Mouse (Mus musculus): Measurements from ENCODE around the gene Cd180. TPM values are rescaled to one million over a fixed set of nuclear protein-coding genes. Genes with fewer than 3 reads are reported as not detected.

The Cd180 gene
- polyA plus RNA-seq, 1 experiment from 2014 or later: 0.15 TPM

GRCm38 (mm10) chr13:102689201-102690090 lies 3.9 kb upstream of the Cd180 start:
- 93% methylated on average over 6 of the region's 6 CpGs for WGBS
- Histone ChIP-seq H3K27ac (no peak overlapping the region), H3K4me1 (peaks cover 11% of the 10 kb centered on the region; the same call in 1 of the 2 replicates), H3K9me3 (replicated peaks) (no peaks in the 10 kb centered on the region), H3K27me3 (ENCODE audit: low read depth, poor library complexity, severe bottlenecking) (no peaks in the 10 kb centered on the region), H3K4me3 (no peak overlapping the region), H3K36me3 (no peaks in the 10 kb centered on the region)
- no peak for DNase-seq (ENCODE audit: low spot score)

GRCm38 (mm10) chr13:102690184-102690583 lies 3.2 kb upstream of the Cd180 start:
- no peak for DNase-seq (ENCODE audit: low spot score)
- 95% methylated on average over 5 of the region's 5 CpGs for WGBS
- Histone ChIP-seq H3K27ac (no peak overlapping the region), H3K9me3 (replicated peaks) (no peaks in the 10 kb centered on the region), H3K36me3 (no peaks in the 10 kb centered on the region), H3K4me3 (no peak overlapping the region), H3K27me3 (ENCODE audit: low read depth, poor library complexity, severe bottlenecking) (no peaks in the 10 kb centered on the region), H3K4me1 (peaks cover 11% of the 10 kb centered on the region; the same call in 1 of the 2 replicates)

GRCm38 (mm10) chr13:102691408-102692150 lies 1.8 kb upstream of the Cd180 start:
- Histone ChIP-seq H3K9me3 (replicated peaks) (no peaks in the 10 kb centered on the region), H3K4me1 (peaks cover 11% of the 10 kb centered on the region; the same call in 1 of the 2 replicates), H3K36me3 (no peaks in the 10 kb centered on the region), H3K27ac (no peak overlapping the region), H3K4me3 (no peak overlapping the region), H3K27me3 (ENCODE audit: low read depth, poor library complexity, severe bottlenecking) (no peaks in the 10 kb centered on the region)
- no peak for DNase-seq (ENCODE audit: low spot score)
- WGBS: 83% methylated on average over 11 of the region's 11 CpGs

DNA sequence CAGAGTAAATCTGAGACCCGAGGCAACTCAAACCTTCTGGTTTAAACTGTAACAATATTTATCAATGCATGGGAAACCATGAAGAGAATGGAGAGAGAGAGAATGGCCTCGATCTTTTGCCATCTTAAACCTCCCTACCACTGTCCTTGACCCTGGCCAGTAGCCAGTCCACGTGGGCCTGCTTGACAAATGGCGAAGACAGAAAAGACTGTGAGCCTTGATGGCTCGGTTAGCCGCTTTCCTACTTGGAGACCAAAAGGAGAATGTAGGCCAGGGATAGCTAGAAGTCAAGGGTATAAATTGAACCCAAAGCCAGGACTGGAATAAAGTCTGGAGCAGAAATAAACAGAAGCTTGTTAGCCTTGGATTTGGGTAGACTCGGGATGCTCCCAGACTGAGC lies 796 bp downstream of the Cd180 start:
- Histone ChIP-seq H3K4me1 (peaks cover 20% of the 10 kb centered on the region), H3K9me3 (replicated peaks) (no peaks in the 10 kb centered on the region), H3K4me3 (no peak overlapping the region), H3K27ac (no peak overlapping the region), H3K27me3 (ENCODE audit: low read depth, poor library complexity, severe bottlenecking) (no peaks in the 10 kb centered on the region), H3K36me3 (no peaks in the 10 kb centered on the region)
- 94% methylated on average over 7 of the region's 7 CpGs for WGBS
- no peak for DNase-seq (ENCODE audit: low spot score)

GRCm38 (mm10) chr13:102695121-102695905 lies 2.0 kb downstream of the Cd180 start:
- H3K4me1 ChIP-seq: peaks cover 24% of the 10 kb centered on the region
- H3K9me3 ChIP-seq (replicated peaks): no peaks in the 10 kb centered on the region
- no peak overlapping the region for H3K4me3 ChIP-seq
- H3K27ac ChIP-seq: no peak overlapping the region
- H3K27me3 ChIP-seq (ENCODE audit: low read depth, poor library complexity, severe bottlenecking): 0 out of 2 replicates have a peak, but pooled peaks cover 3% of the 10 kb centered on the region
- WGBS: 84% methylated on average over 7 of the region's 7 CpGs
- H3K36me3 ChIP-seq: no peaks in the 10 kb centered on the region
- DNase-seq (ENCODE audit: low spot score): no peak

- Histone ChIP-seq H3K27ac (peak overlapping the region; percentile 53; the same call in 1 of the 2 replicates), H3K4me3 (no peak overlapping the region), H3K9me3 (replicated peaks) (no peaks in the 10 kb centered on the region), H3K4me1 (peaks cover 13% of the 10 kb centered on the region), H3K36me3 (no peaks in the 10 kb centered on the region), H3K27me3 (ENCODE audit: low read depth, poor library complexity, severe bottlenecking) (0 out of 2 replicates have a peak, but pooled peaks cover 3% of the 10 kb centered on the region)
- WGBS: 46% methylated on average over 10 of the region's 10 CpGs
- DNase-seq (ENCODE audit: low spot score): no peak
These were observed 5.0 kb downstream of the Cd180 start for GRCm38 (mm10) chr13:102698335-102698734.

DNA sequence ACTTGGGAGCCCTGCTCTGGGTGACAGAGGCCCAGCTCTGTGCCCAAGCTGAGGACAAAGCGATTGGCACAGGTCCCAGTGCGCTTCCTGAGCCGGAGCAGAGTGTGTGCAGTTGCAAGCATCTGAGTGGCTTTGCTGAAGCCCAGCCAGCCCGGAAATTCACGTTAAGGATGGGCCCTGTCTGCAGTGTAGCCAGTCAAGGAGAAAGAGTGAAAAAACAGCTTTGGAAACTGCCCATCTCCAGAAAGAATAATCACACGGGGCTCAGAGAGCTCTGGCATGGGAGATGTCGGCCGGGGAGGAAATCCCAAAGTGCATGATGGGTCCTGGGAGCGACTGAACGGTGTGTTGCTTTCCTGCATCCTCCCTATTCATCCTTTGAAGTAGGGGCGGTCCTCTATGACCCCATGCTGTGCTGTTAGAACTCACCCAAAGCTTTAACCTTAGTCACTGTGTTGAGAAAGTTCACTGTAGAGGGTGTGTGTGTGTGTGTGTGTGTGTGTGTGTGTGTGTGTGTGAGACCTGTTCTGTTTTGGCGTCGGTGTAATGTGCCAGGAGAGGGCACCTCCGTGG lies 5.5 kb downstream of the Cd180 start:
- Histone ChIP-seq H3K27ac (peak overlapping the region; percentile 53; the same call in 1 of the 2 replicates), H3K4me1 (peaks cover 13% of the 10 kb centered on the region), H3K36me3 (no peaks in the 10 kb centered on the region), H3K4me3 (no peak overlapping the region), H3K27me3 (ENCODE audit: low read depth, poor library complexity, severe bottlenecking) (0 out of 2 replicates have a peak, but pooled peaks cover 3% of the 10 kb centered on the region), H3K9me3 (replicated peaks) (no peaks in the 10 kb centered on the region)
- WGBS: 48% methylated on average over 14 of the region's 14 CpGs
- DNase-seq (ENCODE audit: low spot score): no peak

GRCm38 (mm10) chr13:102700176-102700575 lies 6.8 kb downstream of the Cd180 start:
- Histone ChIP-seq H3K36me3 (no peaks in the 10 kb centered on the region), H3K4me1 (peaks cover 13% of the 10 kb centered on the region), H3K27ac (no peak overlapping the region), H3K9me3 (replicated peaks) (no peaks in the 10 kb centered on the region), H3K4me3 (no peak overlapping the region), H3K27me3 (ENCODE audit: low read depth, poor library complexity, severe bottlenecking) (0 out of 2 replicates have a peak, but pooled peaks cover 3% of the 10 kb centered on the region)
- DNase-seq (ENCODE audit: low spot score): no peak
- 89% methylated on average over 5 of the region's 5 CpGs for WGBS

- Histone ChIP-seq H3K27ac (no peak overlapping the region), H3K9me3 (replicated peaks) (no peaks in the 10 kb centered on the region), H3K36me3 (no peaks in the 10 kb centered on the region), H3K4me1 (peaks cover 13% of the 10 kb centered on the region), H3K27me3 (ENCODE audit: low read depth, poor library complexity, severe bottlenecking) (0 out of 2 replicates have a peak, but pooled peaks cover 3% of the 10 kb centered on the region), H3K4me3 (no peak overlapping the region)
- DNase-seq (ENCODE audit: low spot score): no peak
- 84% methylated on average over 3 of the region's 3 CpGs for WGBS
These were observed 7.4 kb downstream of the Cd180 start for GRCm38 (mm10) chr13:102700744-102701143.

DNA sequence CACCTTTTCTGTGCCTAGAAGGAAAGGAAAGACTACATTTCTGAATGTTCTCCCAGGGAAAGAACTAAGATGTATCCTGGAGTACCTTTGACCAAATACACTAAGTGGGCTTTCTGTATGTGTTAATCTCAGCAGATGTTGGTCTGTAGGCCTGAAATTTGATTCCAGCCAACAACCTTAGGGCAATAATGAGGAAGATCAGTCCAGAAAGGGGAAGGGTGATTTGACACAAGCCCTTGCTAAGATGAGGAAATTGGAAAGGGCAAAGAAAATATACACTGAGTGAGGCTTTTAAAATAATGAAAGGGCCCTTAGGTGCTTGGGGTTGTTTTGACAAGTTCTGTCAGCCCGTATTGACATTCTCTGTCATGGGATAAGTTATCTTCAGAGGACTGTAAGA lies 23.6 kb downstream of the Cd180 start:
- Histone ChIP-seq H3K4me3 (no peak overlapping the region), H3K36me3 (no peaks in the 10 kb centered on the region), H3K27me3 (ENCODE audit: low read depth, poor library complexity, severe bottlenecking) (no peaks in the 10 kb centered on the region), H3K9me3 (replicated peaks) (no peaks in the 10 kb centered on the region), H3K27ac (no peak overlapping the region), H3K4me1 (no peaks in the 10 kb centered on the region)
- WGBS: 78% methylated on average over 1 of the region's 1 CpGs
- no peak for DNase-seq (ENCODE audit: low spot score)

DNA sequence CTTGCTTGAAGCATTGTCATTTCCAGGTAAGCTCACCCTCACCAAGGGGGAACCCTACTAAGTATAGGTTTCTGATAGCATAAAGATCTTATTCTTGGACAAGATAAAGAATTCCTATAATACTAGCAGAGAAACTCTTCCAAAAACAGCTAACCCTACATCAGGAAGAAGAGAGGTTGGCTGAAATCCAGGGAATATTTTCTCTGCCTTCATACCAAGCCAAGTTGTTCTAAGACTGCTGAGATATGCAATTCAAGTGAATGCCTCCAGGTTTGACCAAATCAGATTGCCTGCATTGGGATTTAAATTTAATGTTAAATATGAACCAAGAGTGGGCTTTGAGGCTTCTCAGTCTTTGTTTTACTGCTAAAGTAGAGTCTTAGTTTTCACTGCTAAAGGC lies 32.1 kb downstream of the Cd180 start:
- Histone ChIP-seq H3K9me3 (replicated peaks) (no peaks in the 10 kb centered on the region), H3K27ac (no peak overlapping the region), H3K36me3 (no peaks in the 10 kb centered on the region), H3K4me1 (no peaks in the 10 kb centered on the region), H3K4me3 (no peak overlapping the region), H3K27me3 (ENCODE audit: low read depth, poor library complexity, severe bottlenecking) (no peaks in the 10 kb centered on the region)
- no peak for DNase-seq (ENCODE audit: low spot score)

DNA sequence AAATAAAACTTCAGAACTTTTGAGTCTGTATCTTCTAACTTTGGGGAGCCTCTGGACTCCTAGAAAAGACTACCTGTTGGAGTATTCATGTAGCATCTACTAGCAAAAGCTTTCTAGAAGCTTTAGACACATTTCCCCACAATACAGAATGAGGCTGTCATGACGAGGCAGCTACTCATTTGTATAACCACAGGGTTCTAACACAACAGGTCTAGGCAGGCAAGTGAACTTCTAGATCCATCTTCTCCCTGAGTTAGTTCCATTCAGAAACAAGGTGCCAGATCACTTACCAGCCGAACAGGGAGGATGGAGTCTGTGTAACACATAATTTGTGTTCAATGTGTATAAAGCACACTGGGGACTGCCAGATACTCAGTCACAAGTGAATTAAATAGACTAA lies 32.5 kb downstream of the Cd180 start:
- Histone ChIP-seq H3K36me3 (no peaks in the 10 kb centered on the region), H3K27me3 (ENCODE audit: low read depth, poor library complexity, severe bottlenecking) (no peaks in the 10 kb centered on the region), H3K4me1 (no peaks in the 10 kb centered on the region), H3K27ac (no peak overlapping the region), H3K4me3 (no peak overlapping the region), H3K9me3 (replicated peaks) (no peaks in the 10 kb centered on the region)
- no peak for DNase-seq (ENCODE audit: low spot score)
- 88% methylated on average over 2 of the region's 2 CpGs for WGBS

Data from limb, embryonic 10.5 days (tissue).